Mouse (Mus musculus) stomach, postnatal 0 days (tissue): ENCODE results near the gene Ubl4b.

Experiments used
- CTCF ChIP-seq: IDR thresholded peaks from 2 replicates; pipeline ENCODE4 v1.5.1; 2016; ENCODE audit warnings: antibody characterized with exemption, low read depth, mild to moderate bottlenecking, moderate library complexity
- EP300 ChIP-seq: optimal IDR thresholded peaks from 2 replicates; pipeline ENCODE3; 2016; ENCODE audit warnings: antibody characterized with exemption

- TF ChIP-seq CTCF (no peak), EP300 (no peak)
These were observed 27.4 kb upstream of the Ubl4b start for GRCm38 (mm10) chr3:107582130-107582874.
